Mouse (Mus musculus) forebrain, embryonic 16.5 days (tissue): ENCODE measurements around the gene Ubald1. TPM values are rescaled to one million over a fixed set of nuclear protein-coding genes. Genes with fewer than 3 reads are reported as not detected.

Source experiments
- ATAC-seq: fragments of 200-750 bp; cut with Nextera tagmentation; 2 replicates; pipeline ENCODE4 v1.8.0; 2017; ENCODE audit warnings: mild to moderate bottlenecking, moderate library complexity
- H3K27ac ChIP-seq: fragments of 300-500 bp; sonication (generic); 2 replicates; pipeline ENCODE4 v1.5.1; 2014; ENCODE audit warnings: low read length, control low read depth
- H3K27me3 ChIP-seq: fragments of 300-500 bp; sonication (generic); replicated peaks from 2 replicates; pipeline ENCODE4 v1.6.1; 2014; ENCODE audit warnings: low read length; ENCODE audit not compliant: control insufficient read depth, insufficient read depth
- H3K36me3 ChIP-seq: fragments of 300-500 bp; sonication (generic); 2 replicates; pipeline ENCODE4 v1.6.1; 2014; ENCODE audit not compliant: control insufficient read depth, insufficient read depth
- H3K4me1 ChIP-seq: fragments of 300-500 bp; sonication (generic); replicated peaks from 2 replicates; pipeline ENCODE4 v1.6.1; 2014; ENCODE audit warnings: low read length; ENCODE audit not compliant: control insufficient read depth, insufficient read depth
- H3K4me2 ChIP-seq: fragments of 300-500 bp; sonication (generic); 2 replicates; pipeline ENCODE4 v1.6.1; 2014; ENCODE audit warnings: mild to moderate bottlenecking, low read length, control low read depth
- H3K4me3 ChIP-seq: fragments of 300-500 bp; sonication (generic); replicated peaks from 2 replicates; pipeline ENCODE4 v1.5.1; 2014; ENCODE audit warnings: mild to moderate bottlenecking, low read length, control low read depth
- H3K9ac ChIP-seq: fragments of 300-500 bp; sonication (generic); replicated peaks from 2 replicates; pipeline ENCODE4 v1.6.1; 2014; ENCODE audit warnings: low read depth, low read length, control low read depth
- H3K9me3 ChIP-seq: fragments of 300-500 bp; sonication (generic); 2 replicates; pipeline ENCODE4 v1.6.1; 2016; ENCODE audit warnings: low read length; ENCODE audit not compliant: control insufficient read depth
- WGBS: fragments of 180-500 bp; shearing (Covaris S2); extraction: QIAGEN DNeasy Blood & Tissue Kit; methylation state at CpG from one replicate; pipeline ENCODE4 v1.1.7; 2014; 5-methylcytosine and 5-hydroxymethylcytosine counted together
- polyA plus RNA-seq: library from polyadenylated mRNA; unstranded; fragments of >200 nt; fragmentation: Nextera tagmentation; extraction: Ambion mirVana; gene quantifications from 2 replicates; pipeline ENCODE4 v1.2.1, GENCODE M21; 2015

Ubald1 gene
- polyA plus RNA-seq, 1 experiment from 2014 or later = 51.8 TPM

DNA sequence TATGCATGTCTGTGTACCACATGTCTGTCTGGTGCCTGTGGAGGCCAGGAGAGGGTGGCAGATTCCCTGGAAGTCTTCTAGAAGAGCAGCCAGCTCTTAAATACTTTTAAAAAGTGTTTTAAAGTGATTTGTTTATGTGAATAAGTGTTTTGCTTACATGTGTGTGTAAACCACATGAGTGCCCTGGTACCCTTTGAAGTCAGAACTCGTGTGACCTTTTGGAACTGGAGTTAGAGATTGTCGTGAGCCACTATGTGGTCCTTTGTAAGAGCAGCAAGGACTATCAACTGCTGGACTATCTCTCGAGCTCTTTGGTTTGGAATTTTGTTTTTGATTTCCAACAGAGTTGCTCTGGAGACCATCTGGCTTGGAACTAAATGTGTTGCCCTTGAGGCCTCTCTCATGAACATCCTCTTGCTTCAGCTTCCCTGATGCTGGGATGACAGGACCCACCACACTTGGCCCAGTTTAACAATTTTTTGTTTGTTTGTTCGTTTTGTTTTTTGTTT is 10.1 kb upstream of the Ubald1 start:
- Histone ChIP-seq H3K4me1 (peaks cover 21% of the 10 kb centered on the region), H3K9me3 (no peaks in the 10 kb centered on the region), H3K36me3 (no peaks in the 10 kb centered on the region), H3K9ac (no peak overlapping the region), H3K4me3 (no peak overlapping the region), H3K27me3 (no peaks in the 10 kb centered on the region), H3K27ac (no peak overlapping the region), H3K4me2 (no peak overlapping the region)
- 76% methylated on average over 4 of the region's 4 CpGs for WGBS
- ATAC-seq = no peak

DNA sequence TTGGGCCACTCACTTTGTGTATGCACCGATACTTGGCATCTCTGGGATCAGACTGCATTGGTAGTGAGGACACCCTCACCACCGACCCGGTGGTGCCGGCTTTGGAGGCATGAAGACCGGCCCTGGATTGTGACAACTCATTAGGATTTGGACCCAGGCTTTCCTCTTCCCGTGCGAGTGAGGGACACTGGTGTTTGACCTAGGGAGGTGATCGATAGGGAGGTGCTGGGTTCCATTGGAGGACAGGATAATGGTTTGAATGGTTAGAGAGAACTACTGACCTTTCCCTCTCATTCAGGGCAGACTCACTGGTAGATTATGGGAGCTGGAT is 6.5 kb upstream of the Ubald1 start:
- no peak overlapping the region; the same call in 1 of the 2 replicates for H3K27ac ChIP-seq
- peak overlapping the region; percentile 91 for H3K9ac ChIP-seq
- under 1% methylated on average over 8 of the region's 8 CpGs for WGBS
- peaks cover 25% of the 10 kb centered on the region for H3K4me1 ChIP-seq
- peak overlapping the region; percentile 80 for H3K4me2 ChIP-seq
- no peaks in the 10 kb centered on the region for H3K9me3 ChIP-seq
- no peaks in the 10 kb centered on the region for H3K36me3 ChIP-seq
- no peaks in the 10 kb centered on the region for H3K27me3 ChIP-seq
- H3K4me3 ChIP-seq = peak overlapping the region; percentile 91
- peak; percentile 34; the same call in 1 of the 2 replicates for ATAC-seq

DNA sequence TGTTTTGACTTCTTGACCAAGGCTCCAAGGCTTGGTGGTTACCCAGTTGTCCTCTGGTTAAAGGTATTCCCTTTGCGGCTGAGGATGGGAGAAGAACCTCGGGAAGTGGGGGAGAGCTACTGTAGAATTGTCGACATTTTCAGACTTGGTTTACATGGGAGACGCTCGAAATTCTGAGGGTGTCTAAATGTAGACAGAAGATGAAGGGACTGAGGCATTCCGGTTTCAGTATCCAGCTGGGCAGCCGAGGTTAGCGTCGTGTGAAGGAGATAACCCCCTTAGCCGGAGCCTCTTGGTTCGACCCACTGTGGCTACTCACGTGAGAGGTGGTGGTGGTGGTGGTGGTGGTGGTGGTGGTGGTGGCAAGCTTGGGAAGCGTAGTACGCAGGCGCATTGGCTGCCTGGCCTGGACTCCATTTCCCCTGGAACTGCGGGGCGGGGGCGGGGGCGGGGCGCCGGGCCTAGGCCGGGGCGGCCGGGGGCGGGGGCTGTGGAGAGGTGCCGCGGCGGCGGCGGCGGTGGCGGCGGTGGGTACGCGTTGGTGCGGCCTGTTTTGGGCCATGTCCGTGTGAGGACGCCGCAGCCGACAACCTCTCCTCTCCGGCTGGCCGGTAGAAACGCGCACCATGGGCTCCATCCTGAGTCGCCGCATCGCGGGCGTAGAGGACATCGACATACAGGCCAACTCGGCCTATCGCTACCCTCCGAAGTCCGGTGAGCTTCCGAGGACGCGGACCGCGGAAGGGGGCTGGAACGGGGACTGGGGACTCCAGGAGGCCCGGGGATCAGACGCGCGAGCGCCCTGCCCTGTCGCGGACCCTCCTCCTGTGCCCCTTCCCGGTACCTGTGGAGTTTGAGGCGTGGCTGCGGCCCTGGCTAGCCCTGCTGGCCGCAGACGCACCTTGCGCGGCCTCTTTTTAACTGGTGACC is 5.9 kb upstream of the Ubald1 start, which contains the start of gene Mgrn1:
Gene Mgrn1, plus strand, starts transcription at position 490 of the 930 bp plus-strand sequence.
- WGBS = under 1% methylated on average over 73 of the region's 74 CpGs

DNA sequence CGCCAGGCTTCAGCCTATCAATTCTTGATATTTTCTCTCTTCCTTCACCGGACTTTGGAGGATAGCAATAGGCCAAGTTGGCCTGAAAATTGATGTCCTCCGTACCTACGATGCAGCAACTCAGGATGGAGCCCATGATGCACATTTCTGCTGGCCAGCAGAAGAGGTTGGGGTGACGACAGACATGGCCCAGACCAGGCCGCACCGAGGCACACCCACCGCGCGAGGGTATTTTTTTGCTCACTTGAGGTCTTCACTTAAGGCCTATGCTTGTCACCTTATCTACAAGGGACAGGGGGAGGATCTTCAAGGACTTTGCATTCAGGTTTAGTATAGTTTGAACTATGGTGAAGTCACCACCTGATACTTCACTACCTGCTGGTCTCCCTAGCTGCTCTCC is 4.8 kb upstream of the Ubald1 start:
- H3K27me3 ChIP-seq = no peaks in the 10 kb centered on the region
- 92% methylated on average over 10 of the region's 10 CpGs for WGBS
- H3K4me2 ChIP-seq = no peak overlapping the region; the same call in 1 of the 2 replicates
- peaks cover 30% of the 10 kb centered on the region for H3K4me1 ChIP-seq
- H3K36me3 ChIP-seq = no peaks in the 10 kb centered on the region
- no peak for ATAC-seq
- H3K9ac ChIP-seq = no peak overlapping the region
- H3K27ac ChIP-seq = no peak overlapping the region
- H3K9me3 ChIP-seq = no peaks in the 10 kb centered on the region
- no peak overlapping the region for H3K4me3 ChIP-seq

More for the DNA sequence above, 5.9 kb upstream of the Ubald1 start, which contains the start of gene Mgrn1:
- peak within 1 kb of the TSS; percentile 91 for H3K9ac ChIP-seq
- no peaks in the 10 kb centered on the region for H3K9me3 ChIP-seq
- H3K4me2 ChIP-seq = peak within 1 kb of the TSS; percentile 80
- peak; percentile 88 for ATAC-seq
- H3K4me1 ChIP-seq = peaks cover 31% of the 10 kb centered on the region
- no peaks in the 10 kb centered on the region for H3K36me3 ChIP-seq
- peak within 1 kb of the TSS; percentile 86 for H3K27ac ChIP-seq
- peak within 1 kb of the TSS; percentile 91 for H3K4me3 ChIP-seq
- no peaks in the 10 kb centered on the region for H3K27me3 ChIP-seq

DNA sequence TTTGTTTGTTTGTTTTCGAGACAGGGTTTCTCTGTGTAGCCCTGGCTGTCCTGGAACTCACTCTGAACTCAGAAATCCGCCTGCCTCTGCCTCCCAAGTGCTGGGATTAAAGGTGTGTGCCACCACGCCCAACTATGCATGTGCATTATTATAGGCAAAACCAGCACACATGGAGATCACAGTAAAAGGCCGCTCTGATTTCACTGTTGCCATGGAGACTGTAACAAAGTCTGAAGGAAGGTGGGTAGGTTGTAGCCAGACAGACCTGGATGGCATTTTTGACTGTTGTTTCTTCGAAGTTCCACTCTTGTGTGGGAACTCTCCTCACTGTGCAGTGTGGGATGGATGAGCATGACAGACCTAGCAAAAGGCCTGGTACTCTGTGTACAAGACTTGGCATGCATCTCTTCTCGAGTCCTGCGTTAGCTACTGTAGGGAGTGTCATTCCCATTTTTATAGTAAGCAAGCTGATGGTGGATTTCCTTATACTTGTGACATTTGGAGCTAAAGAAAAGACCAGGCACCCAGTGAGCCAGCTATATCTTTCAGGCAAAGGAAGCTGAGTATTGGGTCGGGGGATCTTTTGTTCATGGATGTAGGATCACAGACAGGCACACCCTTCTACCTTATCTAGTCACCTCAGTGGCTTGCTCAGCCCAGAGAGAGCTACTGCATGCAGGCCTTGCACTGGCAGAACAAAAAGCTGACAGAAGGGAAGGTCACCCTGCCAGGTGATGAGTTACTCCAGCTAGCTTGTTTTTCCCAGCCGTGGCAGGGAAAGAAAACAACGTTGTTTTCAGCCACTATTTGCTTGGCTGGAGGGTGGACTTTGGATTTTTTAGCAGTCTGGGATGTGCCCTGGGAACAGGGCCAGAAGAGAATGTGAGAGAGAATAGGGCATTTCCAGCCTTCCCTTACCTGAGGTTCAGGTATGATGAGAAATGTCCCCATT is 1.6 kb upstream of the Ubald1 start:
- WGBS = 74% methylated on average over 10 of the region's 10 CpGs
- peak overlapping the region; percentile 92 for H3K4me3 ChIP-seq
- H3K36me3 ChIP-seq = no peaks in the 10 kb centered on the region
- peaks cover 28% of the 10 kb centered on the region for H3K4me1 ChIP-seq
- H3K9ac ChIP-seq = peak overlapping the region; percentile 85
- no peaks in the 10 kb centered on the region for H3K9me3 ChIP-seq
- no peaks in the 10 kb centered on the region for H3K27me3 ChIP-seq
- H3K4me2 ChIP-seq = peak overlapping the region; percentile 62
- H3K27ac ChIP-seq = peak overlapping the region; percentile 86
- no peak for ATAC-seq

DNA sequence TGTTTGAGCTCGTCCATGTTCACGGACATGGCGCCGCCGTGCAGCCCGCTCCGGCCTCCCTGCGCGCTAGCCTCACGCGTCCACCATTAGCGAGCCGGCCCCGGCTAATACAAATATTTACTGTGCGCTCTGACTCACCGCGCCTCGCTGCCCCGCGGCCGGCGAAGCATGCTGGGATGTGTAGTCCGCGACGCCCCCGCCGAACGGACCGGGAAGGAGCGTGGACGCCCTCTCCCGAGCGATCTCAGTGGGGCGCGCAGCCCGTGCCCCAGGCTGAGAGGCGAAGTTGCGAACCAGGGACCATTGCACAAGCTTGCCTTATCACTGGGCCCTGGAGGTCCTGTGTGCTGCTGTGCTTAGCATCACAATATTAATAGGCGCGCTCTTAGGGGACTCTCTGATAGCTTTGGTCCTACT is 399 bp downstream of the Ubald1 start:
- Histone ChIP-seq H3K4me1 (peaks cover 33% of the 10 kb centered on the region), H3K27me3 (no peaks in the 10 kb centered on the region), H3K9ac (peak overlapping the region; percentile 78), H3K4me2 (peak overlapping the region; percentile 62), H3K36me3 (no peaks in the 10 kb centered on the region), H3K4me3 (peak overlapping the region; percentile 92), H3K27ac (peak overlapping the region; percentile 99), H3K9me3 (no peaks in the 10 kb centered on the region)
- WGBS = under 1% methylated on average over 40 of the region's 40 CpGs
- ATAC-seq = peak; percentile 76

DNA sequence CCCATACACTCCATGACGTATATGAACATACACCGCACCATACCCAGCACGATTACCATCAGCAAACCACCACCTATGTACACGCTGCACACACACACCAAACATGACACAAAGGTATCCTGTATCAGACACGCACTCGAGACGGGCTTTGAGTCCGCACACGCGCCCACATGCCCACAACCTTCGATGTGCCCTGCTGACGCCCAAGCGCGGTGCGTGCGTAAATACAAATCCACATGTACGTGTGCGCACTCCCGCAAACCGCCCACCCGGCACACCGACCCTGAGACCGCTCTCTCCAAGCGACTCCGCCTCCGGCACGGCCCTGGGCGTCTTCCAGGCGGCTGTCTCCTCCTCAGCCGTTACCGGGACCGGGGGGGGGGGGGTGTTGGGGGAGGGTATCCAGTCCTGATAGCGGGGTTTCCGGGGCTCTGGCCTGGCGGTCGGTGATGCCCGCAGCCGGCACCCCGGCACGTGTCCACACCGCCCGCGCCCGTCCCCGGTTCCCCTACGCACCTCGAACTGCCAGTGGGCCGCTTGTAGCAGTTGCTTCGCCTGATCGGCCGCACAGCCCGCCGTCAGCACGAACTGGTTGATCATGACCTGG is 911 bp downstream of the Ubald1 start:
- peak overlapping the region; percentile 62 for H3K4me2 ChIP-seq
- H3K9me3 ChIP-seq = no peaks in the 10 kb centered on the region
- under 1% methylated on average over 49 of the region's 54 CpGs for WGBS
- peak overlapping the region; percentile 99 for H3K27ac ChIP-seq
- H3K36me3 ChIP-seq = no peaks in the 10 kb centered on the region
- H3K27me3 ChIP-seq = no peaks in the 10 kb centered on the region
- H3K4me1 ChIP-seq = peaks cover 33% of the 10 kb centered on the region
- ATAC-seq = peak; percentile 24
- H3K9ac ChIP-seq = peak overlapping the region; percentile 78
- peak overlapping the region; percentile 92 for H3K4me3 ChIP-seq

DNA sequence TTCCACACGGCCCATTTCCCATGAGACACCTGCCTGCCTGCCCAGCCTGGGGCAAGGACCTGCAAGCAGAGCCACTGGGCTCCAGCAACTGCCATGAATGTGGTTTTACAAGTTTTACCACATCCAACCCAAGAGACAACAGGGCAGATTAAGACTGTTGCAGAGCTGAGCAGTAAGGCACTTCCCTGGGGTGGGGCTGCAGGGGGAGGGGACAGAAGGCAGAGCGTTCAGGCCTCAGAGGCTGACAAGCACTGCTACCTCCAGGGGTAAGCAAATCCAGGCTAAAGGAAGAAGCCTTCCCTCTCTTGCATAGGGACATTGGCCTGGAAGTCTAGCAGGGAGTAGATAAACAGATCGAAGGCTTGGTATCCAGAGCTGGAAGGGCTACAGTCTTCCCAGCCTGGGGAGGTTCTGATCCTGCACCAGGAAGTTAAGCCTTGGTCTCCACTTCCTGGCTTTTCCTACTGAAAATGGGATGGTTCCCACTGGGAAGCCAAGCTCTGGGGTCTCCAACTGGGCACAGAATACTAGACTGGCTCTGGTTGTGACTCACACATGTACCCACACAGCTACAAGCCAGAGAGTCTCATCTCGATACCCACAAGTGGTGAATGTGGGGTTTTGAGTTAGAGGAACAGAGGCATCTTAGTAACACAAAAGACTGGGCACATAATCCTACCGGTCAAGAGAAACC is 1.8 kb downstream of the Ubald1 start:
- H3K27ac ChIP-seq = no peak overlapping the region; the same call in 1 of the 2 replicates
- no peaks in the 10 kb centered on the region for H3K9me3 ChIP-seq
- ATAC-seq = no peak
- no peaks in the 10 kb centered on the region for H3K36me3 ChIP-seq
- WGBS = 33% methylated on average over 5 of the region's 5 CpGs
- no peaks in the 10 kb centered on the region for H3K27me3 ChIP-seq
- H3K9ac ChIP-seq = peak overlapping the region; percentile 78
- peak overlapping the region; percentile 92 for H3K4me3 ChIP-seq
- H3K4me1 ChIP-seq = peaks cover 33% of the 10 kb centered on the region
- H3K4me2 ChIP-seq = peak overlapping the region; percentile 62
